Mouse (Mus musculus) bone marrow, adult 2 months (tissue): ENCODE measurements at regions not wholly inside any gene's neighbourhood (a gene's known extent, or its start where the extent isn't known, plus 50 kb on each side); places are given as distances from the start of the nearest gene placed in this dataset.

Source experiments
- CTCF ChIP-seq: fragments of 200-500 bp; IDR thresholded peaks from 2 replicates; pipeline ENCODE4 v1.5.1; 2011; ENCODE audit warnings: low read length, control low read depth; ENCODE audit not compliant: control insufficient read depth, insufficient read depth
- POLR2A ChIP-seq: fragments of 200-500 bp; IDR thresholded peaks from 2 replicates; pipeline ENCODE4 v1.6.1; 2011; ENCODE audit warnings: low read depth, mild to moderate bottlenecking, control low read depth, low read length, borderline replicate concordance; ENCODE audit not compliant: control insufficient read depth

DNA sequence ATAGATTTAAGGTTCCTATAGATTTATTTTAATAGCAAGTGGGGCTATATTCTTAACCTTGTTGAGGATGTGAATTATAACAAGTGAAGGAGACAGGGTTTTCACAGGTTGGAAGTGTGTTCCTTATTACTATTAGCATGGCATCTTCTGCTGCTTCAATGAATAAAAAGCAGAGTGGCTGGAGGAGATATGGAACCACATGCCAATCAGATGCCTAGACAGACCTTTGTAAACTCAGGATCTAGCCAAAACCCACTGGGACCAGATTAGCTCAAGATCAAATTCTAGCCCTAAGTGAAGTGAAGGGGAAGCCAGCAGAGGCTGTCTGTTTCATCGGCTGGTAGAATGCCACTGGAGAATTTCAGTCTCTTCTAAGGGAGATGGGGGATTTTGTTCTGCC, 77.8 kb upstream of the Bmp2 start:
- TF ChIP-seq POLR2A = no peak
- no peak for TF ChIP-seq CTCF
